Mouse (Mus musculus) cerebellum, adult 11-12 months (tissue): Measurements from ENCODE around the gene 2810408A11Rik.
A peak's percentile ranks its signal among the peaks of the same experiment; 100 is the strongest.

ENCODE experiments used
- DNase-seq: peaks from one replicate; pipeline ENCODE4 v3.0.0; 2022

2810408A11Rik gene

DNA sequence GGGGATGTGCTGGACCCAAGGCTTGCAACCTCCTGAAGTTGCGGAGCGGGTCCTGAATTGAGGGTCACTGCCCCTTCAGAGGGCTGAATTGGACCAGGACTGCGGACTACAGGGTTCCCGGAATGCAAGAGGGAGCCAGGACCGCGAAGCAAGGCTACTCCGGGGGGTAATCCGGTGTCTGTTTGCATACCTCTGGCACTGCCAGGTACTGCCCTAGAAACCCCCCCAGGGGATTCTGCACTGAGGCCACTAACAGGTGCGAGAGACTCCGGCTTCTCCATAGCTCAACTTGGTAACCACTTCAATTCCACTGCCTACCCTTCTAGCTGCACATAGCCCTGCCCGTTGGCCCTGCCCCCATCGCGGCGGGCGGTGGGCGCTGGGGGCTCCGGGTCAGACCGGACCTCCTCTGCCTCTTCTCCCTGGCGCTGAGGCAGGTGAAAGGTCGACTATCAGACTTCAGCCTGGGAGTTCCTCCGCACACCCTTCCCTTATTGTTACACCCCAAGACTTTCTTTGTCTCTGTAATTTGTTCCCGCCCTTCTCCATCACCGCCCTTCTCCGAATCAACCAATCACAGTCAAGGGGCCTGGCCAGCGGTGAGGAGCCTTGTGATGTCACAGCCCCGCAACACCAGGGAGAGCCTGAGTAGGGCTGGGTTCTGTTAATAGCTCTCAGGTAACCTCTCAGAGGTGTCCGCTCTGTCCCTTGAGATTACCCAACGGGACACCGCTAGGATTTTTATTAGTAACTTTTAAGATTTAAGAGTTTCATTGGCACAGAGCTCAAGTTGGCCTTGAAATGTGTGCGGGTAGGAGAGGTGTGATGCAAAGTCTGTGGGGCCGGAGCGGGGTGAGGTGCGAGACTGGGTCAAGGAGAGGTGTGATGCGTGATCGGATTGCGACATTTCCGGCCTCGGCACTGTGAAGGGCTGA lies at the start of gene 2810408A11Rik, which contains the start of gene Neurl4:
Gene 2810408A11Rik (minus strand): TSS at position 517 of the 935 bp plus-strand sequence.
Gene Neurl4 (plus strand): TSS at position 602 of the 935 bp plus-strand sequence.
- DNase-seq: peak; percentile 92

DNA sequence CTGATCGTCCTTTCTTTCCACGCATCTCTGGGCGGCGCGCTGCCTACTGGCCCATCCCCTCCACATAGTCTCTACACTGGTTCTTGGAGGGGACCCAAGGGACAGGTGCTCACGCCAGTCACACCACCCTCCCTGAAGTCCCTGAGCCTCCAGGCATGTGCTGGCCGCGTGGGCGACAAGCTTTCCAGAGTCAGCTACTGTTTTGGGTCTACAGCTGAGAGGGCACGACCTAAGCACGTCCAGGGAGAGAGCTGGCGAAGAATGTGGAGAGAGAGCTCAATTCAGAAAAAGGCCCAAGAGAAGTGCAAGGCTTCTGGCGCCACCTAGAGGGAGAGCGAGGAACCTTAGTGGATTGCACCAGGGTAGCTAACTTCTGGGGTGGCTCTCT lies 48.0 kb upstream of the 2810408A11Rik start:
- DNase-seq: peak; percentile 68

DNA sequence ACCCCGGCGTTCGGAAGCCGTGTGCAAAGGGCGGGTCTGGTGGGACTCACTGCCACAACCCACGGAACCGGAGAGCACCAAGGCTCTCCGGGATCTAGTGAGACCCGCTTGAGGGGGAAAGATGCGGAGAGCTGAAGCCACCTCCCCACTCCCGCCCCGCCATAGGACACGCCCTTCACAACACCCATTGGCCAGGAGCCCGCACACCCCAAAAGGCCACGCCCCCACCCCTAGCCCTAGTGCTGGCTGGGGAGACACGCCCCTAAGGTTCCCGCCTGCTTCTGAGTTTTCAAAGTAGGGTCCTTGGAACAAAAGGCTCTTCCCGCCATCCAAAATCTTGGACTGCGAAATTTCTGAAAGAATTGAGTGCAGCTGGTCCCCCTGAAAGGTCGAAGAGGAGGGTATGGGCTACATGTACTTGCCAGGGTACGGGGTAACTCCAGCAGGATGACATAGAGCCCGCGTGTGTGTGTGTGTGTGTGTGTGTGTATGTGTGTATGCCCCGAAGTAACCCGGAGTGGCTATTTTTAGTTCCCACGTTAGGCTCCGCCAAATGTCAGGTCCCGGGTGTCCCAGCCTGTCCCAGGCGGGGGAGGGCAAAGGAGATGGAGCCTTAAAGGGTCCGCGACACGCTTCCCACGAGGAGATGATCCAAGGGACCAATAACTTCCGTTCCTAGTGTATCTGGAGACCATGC lies 47.4 kb upstream of the 2810408A11Rik start, which contains the start of gene Slc2a4:
Gene Slc2a4 (minus strand): TSS at position 123 of the 697 bp plus-strand sequence.
- peak; percentile 53 for DNase-seq

DNA sequence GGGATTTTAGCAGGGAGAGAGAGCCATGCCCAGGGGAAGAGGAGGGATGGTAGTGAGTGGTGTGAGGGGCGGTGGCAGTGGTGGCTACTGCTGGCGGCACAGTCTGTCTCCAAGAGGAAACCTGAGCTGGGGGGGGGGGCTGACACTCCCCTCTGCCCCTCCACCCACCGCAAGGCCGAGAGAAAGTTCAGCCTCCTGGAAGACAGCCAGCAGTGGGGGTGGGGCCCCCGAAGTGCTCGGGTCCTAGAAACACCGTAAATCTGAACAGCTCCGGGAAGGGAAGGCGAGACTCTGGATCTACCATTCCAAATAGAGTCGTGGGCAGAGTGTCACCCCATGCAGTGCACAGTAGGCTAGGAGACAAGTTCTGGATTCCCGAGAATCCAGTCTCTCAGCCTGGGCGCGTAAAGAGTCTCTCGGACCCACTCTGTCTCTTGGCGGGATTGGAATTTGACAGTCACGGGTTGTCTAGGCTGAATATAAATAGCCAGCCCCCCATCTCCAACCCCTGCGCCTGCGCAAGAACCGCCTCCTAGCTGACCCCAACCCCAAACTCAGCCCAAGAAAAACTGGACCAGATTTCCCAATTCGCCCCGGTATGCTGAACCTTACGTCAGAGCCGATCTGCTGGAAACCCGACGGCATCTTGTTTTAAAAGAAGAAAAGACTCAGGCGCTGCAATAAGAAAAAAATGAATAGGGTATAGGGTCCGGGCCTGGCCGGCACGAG lies 46.7 kb upstream of the 2810408A11Rik start:
- DNase-seq: no peak

DNA sequence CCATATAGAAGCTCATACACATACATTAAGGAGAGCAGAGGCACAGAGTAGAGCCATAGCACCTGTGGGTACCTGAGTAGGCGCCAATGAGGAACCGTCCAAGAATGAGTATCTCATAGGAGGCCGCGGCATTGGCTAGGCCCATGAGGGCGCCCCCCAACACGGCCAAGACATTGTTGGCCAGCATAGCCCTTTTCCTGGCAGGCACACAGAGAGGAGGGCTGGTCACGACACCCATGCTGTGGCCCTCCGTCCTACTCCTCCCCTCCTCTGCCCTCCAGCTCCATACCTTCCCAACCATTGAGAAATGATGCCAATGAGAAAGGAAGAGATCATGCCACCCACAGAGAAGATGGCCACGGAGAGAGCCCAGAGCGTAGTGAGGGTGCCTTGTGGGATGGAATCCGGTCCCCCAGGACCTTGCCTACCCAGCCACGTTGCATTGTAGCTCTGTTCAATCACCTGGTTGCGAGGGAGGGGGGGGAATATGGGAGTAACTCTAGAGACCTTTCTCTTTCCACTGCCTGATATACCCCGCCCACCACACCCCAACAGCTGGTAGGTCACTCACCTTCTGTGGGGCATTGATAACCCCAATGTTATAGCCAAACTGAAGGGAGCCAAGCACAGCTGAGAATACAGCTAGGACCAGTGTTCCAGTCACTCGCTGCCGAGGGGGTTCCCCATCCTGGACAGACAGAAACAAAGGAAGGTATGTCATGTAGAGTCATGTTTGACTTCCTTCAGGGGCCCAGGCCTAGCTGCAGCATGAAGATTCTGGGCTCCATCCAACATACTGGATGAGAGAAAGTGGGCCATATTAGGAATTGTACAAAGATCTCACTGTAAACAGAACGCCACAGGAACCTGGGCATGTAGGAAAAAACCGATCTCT lies 45.5 kb upstream of the 2810408A11Rik start:
- no peak for DNase-seq

DNA sequence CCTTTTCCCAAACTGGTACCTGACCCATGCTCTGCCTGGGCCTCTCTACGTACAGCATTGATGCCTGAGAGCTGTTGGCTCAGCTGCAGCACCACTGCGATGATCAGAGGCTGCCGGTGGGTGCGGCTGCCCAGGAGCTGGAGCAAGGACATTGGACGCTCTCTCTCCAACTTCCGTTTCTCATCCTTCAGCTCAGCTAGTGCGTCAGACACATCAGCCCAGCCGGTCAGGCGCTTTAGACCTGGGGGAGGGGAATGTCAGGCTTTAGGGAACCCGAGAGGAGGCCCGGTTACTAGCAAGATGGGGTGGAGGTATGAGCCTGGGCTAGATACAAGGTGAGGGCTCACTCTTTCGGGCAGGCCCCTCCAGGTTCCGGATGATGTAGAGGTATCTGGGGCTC lies 44.4 kb upstream of the 2810408A11Rik start:
- DNase-seq: no peak

DNA sequence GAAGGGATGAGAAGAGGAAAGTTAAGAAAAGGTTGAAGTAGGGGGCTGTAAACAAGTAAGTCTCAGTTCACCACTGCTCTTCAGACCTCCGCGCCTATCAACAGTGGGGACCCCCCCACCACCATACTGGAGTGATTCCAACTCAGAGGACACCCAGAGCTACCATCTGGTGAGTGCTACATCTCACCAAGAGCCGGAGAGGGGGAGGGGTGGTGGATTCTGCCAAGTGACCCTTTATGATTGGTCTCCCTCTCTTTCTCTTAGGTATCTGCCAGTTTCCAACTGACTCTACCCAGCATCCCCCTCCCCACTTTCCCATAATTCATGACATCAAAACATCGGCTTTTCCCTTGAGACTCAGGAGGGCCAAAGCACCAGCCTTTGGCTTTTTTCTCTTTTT lies 40.2 kb upstream of the 2810408A11Rik start:
- no peak for DNase-seq

DNA sequence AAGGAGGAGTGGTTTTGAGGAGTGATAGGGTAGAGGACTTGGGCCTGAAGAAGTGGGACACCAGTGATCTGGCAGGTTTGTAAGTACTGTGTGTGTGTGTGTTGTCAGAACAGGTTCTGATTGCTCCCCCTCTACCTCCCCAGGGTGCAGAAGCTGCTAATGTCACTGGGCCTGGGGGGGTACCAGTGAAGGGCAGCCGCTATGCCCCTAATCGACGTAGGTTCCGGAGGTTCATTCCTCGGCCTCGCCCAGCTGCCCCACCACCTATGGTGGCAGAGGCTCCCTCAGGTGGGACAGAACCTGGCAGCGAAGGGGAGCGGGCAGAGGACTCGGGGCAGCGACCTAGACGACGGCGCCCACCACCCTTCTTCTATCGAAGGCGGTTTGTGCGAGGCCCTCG lies 38.9 kb upstream of the 2810408A11Rik start:
- DNase-seq: no peak

DNA sequence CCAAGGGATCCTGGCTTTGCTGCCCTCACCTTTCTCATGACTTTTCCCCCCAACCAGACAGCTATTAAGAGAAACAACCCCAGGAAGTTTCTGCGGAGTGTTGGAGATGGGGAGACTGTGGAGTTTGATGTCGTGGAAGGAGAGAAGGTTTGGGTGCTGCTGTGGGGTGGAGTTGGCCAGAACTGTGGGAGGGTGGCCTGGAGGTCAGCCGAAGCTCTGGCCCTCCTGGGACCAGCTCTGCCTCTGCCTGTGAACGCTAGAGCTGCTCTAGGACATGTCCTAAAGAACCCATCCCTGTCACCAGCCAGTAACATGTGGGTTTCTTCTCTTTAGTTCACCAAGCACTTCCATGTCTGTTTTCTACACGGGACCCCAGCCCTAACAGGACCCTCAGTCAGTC lies 38.4 kb upstream of the 2810408A11Rik start:
- no peak for DNase-seq

DNA sequence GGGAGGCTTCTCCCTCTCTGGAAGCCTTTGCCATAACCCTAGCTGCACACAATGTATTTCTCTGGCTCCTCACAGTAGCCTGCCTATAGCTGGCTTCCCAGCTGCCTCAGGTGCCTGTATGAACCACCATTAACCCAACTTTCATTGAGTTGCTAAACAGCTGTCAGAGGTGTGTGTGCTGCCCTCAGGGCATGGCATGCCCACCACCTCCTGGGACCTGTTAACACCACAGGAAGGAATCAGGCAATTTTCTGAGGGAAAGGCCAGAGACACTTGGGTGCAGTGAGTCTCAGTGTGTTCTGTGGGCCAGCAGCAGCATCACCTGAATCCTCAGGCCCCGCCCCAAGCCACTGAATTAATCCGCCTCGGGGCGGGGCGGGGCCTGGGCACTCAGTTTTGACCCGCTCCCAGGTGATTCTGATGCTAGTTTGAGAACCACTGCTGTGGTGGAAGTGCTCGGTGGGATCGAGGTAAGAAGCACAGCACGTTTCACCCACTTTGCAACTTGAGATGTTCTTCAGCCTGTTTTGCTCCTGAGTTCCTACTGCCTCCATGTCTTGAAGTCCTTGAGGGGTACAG lies 37.7 kb upstream of the 2810408A11Rik start:
- DNase-seq: no peak

DNA sequence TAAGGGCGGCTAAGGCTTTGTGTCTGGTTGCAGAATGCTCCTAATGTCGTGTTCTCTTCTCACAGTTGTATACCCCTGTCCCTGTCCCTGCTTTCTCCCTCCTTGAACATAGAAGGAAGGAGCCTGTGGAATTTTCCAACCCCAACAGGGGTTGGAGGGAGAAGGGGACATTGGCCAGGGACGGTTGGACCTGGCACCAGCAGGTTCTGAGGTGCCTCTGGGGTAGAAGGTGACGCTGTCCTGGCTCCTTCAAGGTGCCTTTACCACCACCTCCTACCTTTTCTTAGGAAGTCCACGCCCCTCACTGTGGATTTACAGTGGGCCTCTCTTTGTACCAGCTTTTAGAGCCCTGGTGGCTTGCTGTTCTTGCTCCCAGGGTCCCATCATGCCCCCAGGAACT lies 37.0 kb upstream of the 2810408A11Rik start:
- DNase-seq: no peak

DNA sequence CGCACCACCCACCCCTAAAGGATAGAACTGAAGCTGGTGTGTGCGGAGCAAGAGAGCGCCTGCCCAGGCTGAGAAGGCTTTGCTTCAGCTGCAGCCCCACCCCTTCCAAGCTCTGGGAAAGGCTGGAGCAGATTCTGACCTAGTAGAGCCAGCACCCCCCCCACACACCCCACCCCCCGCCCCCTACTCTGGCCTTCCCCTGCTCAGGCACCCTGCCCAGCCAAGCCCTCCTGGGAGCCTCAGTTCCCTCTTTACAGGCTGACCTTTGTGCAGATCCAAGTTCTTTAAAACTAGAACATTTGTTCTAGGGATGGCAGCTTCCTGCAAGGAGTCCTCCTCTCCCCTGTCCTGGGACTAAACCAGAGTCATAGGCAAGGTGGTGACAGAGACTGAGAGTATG lies 36.6 kb upstream of the 2810408A11Rik start:
- no peak for DNase-seq

DNA sequence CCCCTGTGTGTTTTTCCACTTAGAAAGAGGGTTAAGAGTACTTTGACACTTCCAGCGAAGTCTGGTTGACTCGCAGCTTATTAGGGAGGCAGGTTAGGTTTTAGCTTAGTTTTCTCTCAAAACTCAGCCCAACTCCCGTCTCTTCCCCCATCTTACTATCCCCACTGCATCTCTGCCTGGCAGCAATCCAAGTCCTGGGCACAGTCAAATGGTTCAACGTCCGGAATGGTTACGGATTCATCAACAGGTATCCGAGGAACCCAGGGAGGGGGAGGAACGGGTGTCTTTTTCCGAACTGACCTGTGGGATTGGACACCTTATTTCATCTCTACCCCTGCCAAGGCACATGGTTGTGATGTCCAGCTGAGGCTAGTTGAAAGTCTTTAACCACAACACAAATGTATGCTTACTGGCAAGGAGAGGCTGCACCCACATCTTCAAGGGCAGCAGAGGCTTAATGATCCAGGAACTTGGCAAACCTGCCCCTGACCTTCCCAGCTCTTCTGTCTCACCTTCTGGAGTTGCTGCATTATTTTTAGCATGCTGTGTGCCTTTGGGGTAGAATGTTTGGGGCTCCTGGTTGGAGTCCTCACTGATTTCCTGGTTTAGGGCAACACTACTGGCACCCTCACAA lies 36.0 kb upstream of the 2810408A11Rik start:
- DNase-seq: no peak

DNA sequence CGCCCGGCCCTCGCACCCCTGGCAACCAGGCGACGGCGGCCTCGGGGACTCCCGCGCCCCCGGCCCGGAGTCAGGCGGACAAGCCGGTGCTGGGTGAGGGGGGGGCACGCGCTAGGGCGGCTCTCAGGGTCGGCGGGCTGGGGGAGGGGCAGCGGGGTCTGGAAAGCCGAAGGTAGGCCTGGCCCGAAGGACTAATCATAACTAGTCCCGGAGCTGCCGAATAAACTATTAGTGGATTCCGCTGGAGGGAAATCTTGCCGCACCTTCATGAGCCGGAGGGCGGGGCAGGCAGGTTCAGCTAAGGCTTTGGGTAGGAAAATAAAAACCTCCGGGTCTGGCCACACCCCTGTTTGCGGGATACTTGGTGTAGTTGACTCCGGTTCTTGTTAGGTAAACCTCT lies 35.4 kb upstream of the 2810408A11Rik start:
- DNase-seq: no peak

DNA sequence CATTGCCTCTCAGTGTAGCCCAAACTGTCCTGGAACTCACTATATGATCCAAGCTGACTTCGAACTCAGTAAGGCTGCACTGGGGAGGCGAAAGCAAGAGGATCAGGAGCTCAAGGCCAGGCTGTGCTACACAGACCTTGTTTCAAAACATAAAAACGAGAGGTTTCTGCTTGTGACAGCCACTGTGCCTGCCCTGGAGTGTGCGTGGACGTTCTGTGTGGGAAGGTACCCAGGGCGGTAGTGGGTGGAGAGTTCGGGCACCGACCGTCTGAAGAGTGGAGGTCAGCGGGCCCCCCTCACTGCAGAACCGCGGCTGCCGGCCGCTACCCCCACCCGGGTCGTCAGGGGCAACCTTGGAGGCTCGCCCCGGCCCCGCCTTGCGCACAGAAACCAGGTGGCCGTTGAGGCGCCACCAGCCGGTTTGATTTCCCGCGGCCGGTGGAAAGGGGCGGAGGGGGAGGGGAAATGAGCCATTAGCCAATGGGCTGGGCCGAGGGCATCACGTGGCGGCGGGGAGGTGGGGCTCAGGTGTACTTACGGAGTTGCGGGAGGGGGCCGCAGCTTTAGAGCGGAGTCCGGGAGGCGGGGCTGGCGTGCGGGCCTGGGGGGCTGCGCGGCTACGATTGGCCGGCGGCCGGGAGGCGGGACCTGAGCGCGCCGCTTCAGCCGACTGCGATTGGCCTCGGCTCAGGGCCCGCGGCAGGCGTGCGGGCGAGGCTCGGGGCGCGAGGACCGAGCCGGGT lies 34.5 kb upstream of the 2810408A11Rik start, which contains the start of gene Ybx2:
Gene Ybx2 (plus strand): TSS at position 660 of the 743 bp plus-strand sequence.
- DNase-seq: peak; percentile 94

DNA sequence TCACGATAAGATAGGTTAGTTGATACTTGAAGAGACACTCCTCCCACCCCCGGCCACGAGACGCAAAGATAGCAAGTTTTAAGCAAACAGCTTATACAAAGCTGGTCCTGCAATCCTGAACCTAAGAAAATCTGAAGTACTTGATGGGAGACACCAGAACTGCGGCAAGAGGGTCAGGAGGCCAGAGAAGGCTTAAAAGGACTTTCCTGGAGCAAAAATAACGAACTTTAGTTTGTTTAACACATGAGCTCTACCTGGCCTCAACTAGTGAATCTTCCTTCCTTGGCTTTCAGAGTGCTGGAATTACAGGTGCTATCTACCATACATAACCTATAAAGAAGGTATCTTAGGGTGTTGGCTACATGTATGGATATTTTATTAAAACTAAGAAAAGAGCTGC lies 33.9 kb upstream of the 2810408A11Rik start:
- DNase-seq: no peak

DNA sequence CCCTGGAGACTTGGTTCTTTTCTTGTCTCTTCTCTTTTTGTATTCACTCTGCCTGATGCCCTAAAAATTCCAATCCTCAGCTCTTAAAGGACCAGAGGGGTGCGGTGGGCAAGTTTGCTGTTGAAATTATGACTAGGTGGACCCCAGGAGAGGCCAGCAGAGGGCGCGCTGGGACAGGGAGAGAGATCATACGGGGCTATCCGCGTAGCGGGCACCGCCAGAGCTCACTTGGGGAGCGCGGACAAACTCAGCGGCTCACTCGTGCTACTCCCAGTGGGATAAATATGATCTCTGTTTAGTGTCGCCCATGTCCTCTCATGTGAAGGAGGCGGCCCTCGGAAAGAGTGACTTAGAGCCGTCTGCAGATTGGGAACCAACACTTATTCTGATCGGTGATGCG lies 33.4 kb upstream of the 2810408A11Rik start:
- peak; percentile 78 for DNase-seq

DNA sequence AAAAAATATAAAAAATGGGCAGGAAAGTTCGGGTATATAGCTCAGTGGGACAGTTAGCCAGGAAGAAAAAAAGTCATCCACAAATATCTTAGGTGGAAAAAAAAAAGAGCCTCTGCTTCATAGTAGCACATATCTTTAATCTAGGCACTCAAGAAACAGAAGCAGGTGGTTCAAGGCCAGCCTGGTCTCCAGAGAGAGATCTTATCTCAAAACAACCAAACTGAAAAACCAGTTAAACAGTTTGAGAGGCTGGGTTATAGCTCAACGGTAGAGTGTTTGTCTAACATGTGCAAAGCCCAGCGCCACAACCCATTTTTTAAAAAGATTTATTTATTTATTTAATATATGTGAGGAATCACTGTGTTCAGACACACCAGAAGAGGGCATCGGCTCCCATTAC lies 32.3 kb upstream of the 2810408A11Rik start:
- no peak for DNase-seq

DNA sequence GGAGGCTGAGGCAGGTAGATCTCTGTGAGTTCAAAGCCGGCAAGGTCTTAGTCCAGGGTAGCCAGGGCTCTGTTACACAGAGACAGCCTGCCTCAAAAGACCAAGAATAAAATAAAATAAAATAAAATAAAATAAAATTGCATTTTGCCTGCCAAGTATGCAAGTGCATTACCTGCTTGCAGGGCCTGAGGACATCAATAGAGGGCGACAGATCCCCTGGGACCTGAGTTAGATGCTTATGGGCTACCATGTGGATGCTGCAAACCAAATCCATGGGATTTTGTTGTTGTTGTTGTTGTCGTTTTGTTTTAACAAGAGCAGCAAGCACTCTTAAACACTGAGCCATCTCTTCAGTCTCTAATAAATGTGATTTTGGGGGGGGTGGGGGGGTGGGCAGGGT lies 31.5 kb upstream of the 2810408A11Rik start:
- no peak for DNase-seq

DNA sequence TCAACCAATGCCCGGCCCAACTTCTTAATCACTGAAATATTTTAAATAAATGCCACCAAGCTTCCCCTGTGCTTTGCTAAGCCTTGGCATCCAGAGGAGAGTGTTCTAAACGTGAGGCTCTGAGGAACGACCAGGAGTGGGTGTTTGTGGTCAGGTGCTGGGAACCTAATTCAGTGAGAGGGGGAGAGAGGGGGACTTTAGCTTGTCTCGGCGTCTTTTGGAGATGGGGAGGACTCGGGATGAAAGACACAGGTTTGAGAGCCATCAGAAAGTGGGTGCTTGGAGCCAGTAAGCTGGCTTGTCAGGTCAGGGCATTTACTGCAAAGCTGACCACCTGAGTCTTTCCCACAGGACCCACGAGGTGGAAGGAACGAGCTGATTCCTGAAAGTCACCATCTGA lies 31.0 kb upstream of the 2810408A11Rik start:
- DNase-seq: no peak
